Mouse (Mus musculus): ENCODE data around the gene Fos.

- TF ChIP-seq CTCF (IDR thresholded peaks at IDR 0.05; ENCODE audit: low read depth, low read length) (no peak), GATA1 (IDR thresholded peaks at IDR 0.05; ENCODE audit: borderline replicate concordance, low read length) (no peak), GATA2 (IDR thresholded peaks at IDR 0.05; ENCODE audit: borderline replicate concordance, low read depth, low read length) (no peak), POLR2AphosphoS5 (IDR thresholded peaks at IDR 0.05; ENCODE audit: insufficient replicate concordance, low read depth, low read length) (no peak), TAL1 (conservative IDR thresholded peaks at IDR 0.05; ENCODE audit: low read depth, low read length) (no peak)
These were observed 25.3 kb downstream of the Fos start for GRCm38 (mm10) chr12:85499001-85499400.
